8 mouse cellular contexts compared by ENCODE assay signal in genomic region chr4:129623681-129624091, GRCm38 (mm10). TPM values are rescaled to one million over a fixed set of nuclear protein-coding genes. Genes with fewer than 3 reads are reported as not detected.
A peak's percentile ranks its signal among the peaks of the same experiment; 100 is the strongest.
DNase-seq lines count a peak whose midpoint lies in the region; ATAC-seq and TF ChIP-seq lines count a peak whose summit lies in the region.

Ccdc28b (minus strand) TSS chr4:129623947.

- H3K4me1 ChIP-seq in embryonic fibroblast, embryonic 13.5 days (ENCODE audit: control insufficient read depth, insufficient read depth, low read length), result peaks cover 2% of the 10 kb centered on the region
- H3K4me1 ChIP-seq in heart, embryonic 13.5 days, result peaks cover 39% of the 10 kb centered on the region
- H3K4me1 ChIP-seq in kidney, postnatal 0 days (replicated peaks; ENCODE audit: insufficient read depth, low read length), result peaks cover 20% of the 10 kb centered on the region
- peaks cover 25% of the 10 kb centered on the region for H3K4me1 ChIP-seq in liver, embryonic 11.5 days (replicated peaks; ENCODE audit: control insufficient read depth, insufficient read depth, low read length)

- peaks cover 29% of the 10 kb centered on the region for H3K36me3 ChIP-seq in heart, embryonic 13.5 days
- peaks cover 17% of the 10 kb centered on the region for H3K36me3 ChIP-seq in kidney, postnatal 0 days (ENCODE audit: insufficient read depth, low read length)
- H3K36me3 ChIP-seq in liver, embryonic 11.5 days (ENCODE audit: control insufficient read depth, insufficient read depth, low read length), result peaks cover 19% of the 10 kb centered on the region

- ATAC-seq in heart, embryonic 13.5 days (ENCODE audit: extremely low read depth, insufficient number of reproducible peaks, low FRiP score, low TSS enrichment), result no peak
- ATAC-seq in kidney, postnatal 0 days (replicated peaks; ENCODE audit: low FRiP score, low read depth), result no peak
- ATAC-seq in liver, embryonic 11.5 days (replicated peaks; ENCODE audit: low FRiP score), result no peak; the same call in 1 of the 2 replicates
- ATAC-seq in monocyte, adult 5-6 weeks (replicated peaks; ENCODE audit: insufficient number of reproducible peaks, low FRiP score, low TSS enrichment, poor library complexity, severe bottlenecking), result no peak

- no peak for TF ChIP-seq CTCF in embryonic fibroblast, embryonic 13.5 days (IDR thresholded peaks at IDR 0.05; ENCODE audit: borderline replicate concordance, insufficient read depth, low read length)
- TF ChIP-seq CTCF in kidney, postnatal 0 days (IDR thresholded peaks at IDR 0.05; ENCODE audit: low read depth), result no peak

- peak; percentile 42 for DNase-seq in ES-CJ7 (ENCODE audit: low read depth, low spot score)
- no peak for DNase-seq in adrenal gland, postnatal 25 days
- DNase-seq in kidney, postnatal 0 days (ENCODE audit: low spot score), result peak; percentile 86
- DNase-seq in liver, embryonic 11.5 days (ENCODE audit: low spot score), result peak; percentile 55
- no peak for DNase-seq in ovary, postnatal 36 days (ENCODE audit: low spot score)

- no peaks in the 10 kb centered on the region for H3K9me3 ChIP-seq in heart, embryonic 13.5 days
- no peaks in the 10 kb centered on the region for H3K9me3 ChIP-seq in kidney, postnatal 0 days (replicated peaks; ENCODE audit: low read length)
- H3K9me3 ChIP-seq in liver, embryonic 11.5 days (ENCODE audit: control insufficient read depth, low read length), result no peaks in the 10 kb centered on the region

- H3K4me2 ChIP-seq in heart, embryonic 13.5 days, result peak within 1 kb of the TSS; percentile 88
- H3K4me2 ChIP-seq in kidney, postnatal 0 days (ENCODE audit: low read length), result peak within 1 kb of the TSS; percentile 84
- peak within 1 kb of the TSS; percentile 73 for H3K4me2 ChIP-seq in liver, embryonic 11.5 days

- peak within 1 kb of the TSS; percentile 76 for H3K27ac ChIP-seq in embryonic fibroblast, embryonic 13.5 days (ENCODE audit: insufficient read depth, low read length)
- H3K27ac ChIP-seq in heart, embryonic 13.5 days (replicated peaks), result peak within 1 kb of the TSS; percentile 90
- H3K27ac ChIP-seq in kidney, postnatal 0 days, result peak within 1 kb of the TSS; percentile 93
- H3K27ac ChIP-seq in liver, embryonic 11.5 days (ENCODE audit: low read depth, low read length), result peak within 1 kb of the TSS; percentile 81

- TF ChIP-seq POLR2A in embryonic fibroblast, embryonic 13.5 days (IDR thresholded peaks at IDR 0.05; ENCODE audit: low read depth, low read length), result 0 out of 2 replicates have a peak, but pooled peaks have one; percentile 62

- H3K9ac ChIP-seq in heart, embryonic 13.5 days, result peak within 1 kb of the TSS; percentile 92
- H3K9ac ChIP-seq in kidney, postnatal 0 days (ENCODE audit: low read depth, low read length), result peak within 1 kb of the TSS; percentile 78
- peak within 1 kb of the TSS; percentile 74 for H3K9ac ChIP-seq in liver, embryonic 11.5 days (ENCODE audit: low read depth, low read length)

- WGBS in heart, embryonic 13.5 days, result 0% methylated on average over 10 of the region's 10 CpGs
- under 1% methylated on average over 10 of the region's 10 CpGs for WGBS in kidney, postnatal 0 days
- 0% methylated on average over 10 of the region's 10 CpGs for WGBS in liver, embryonic 11.5 days

- no peaks in the 10 kb centered on the region for H3K27me3 ChIP-seq in heart, embryonic 13.5 days (replicated peaks)
- H3K27me3 ChIP-seq in kidney, postnatal 0 days (ENCODE audit: insufficient read depth, low read length), result no peaks in the 10 kb centered on the region
- no peaks in the 10 kb centered on the region for H3K27me3 ChIP-seq in liver, embryonic 11.5 days (replicated peaks; ENCODE audit: control insufficient read depth, insufficient read depth, low read length)

- peak within 1 kb of the TSS; percentile 63 for H3K4me3 ChIP-seq in embryonic fibroblast, embryonic 13.5 days (ENCODE audit: insufficient read depth, low read length)
- H3K4me3 ChIP-seq in heart, embryonic 13.5 days, result peak within 1 kb of the TSS; percentile 78
- peak within 1 kb of the TSS; percentile 73 for H3K4me3 ChIP-seq in kidney, postnatal 0 days (replicated peaks; ENCODE audit: low read depth, low read length)
- peak within 1 kb of the TSS; percentile 66 for H3K4me3 ChIP-seq in liver, embryonic 11.5 days (ENCODE audit: low read depth, low read length)

RNA-seq across cellular contexts. Expression of gene Ccdc28b, which starts in this region (rescaled TPM):
- 41.2 and 52.2 TPM in 2 replicates for total RNA-seq in adrenal gland, postnatal 25 days (2021)
- 11.7 and 13.6 TPM in 2 replicates for polyA plus RNA-seq in embryonic fibroblast, embryonic 13.5 days (2011; ENCODE audit: insufficient read length, low read depth, missing spikeins)
- 41.1 and 46.1 TPM in 2 replicates for polyA plus RNA-seq in heart, embryonic 13.5 days (2015; fragmentation: Nextera tagmentation; extraction: Ambion mirVana)
- 64.8 and 69.5 TPM in 2 replicates for polyA plus RNA-seq in kidney, postnatal 0 days (2015; fragmentation: Nextera tagmentation; extraction: Ambion mirVana)
- 27.2 and 33.1 TPM in 2 replicates for polyA plus RNA-seq in liver, embryonic 11.5 days (2014; fragmentation: Nextera tagmentation; extraction: Ambion mirVana)
- total RNA-seq in monocyte, adult 5-6 weeks (2017), result 30.9 to 112 TPM (median 62.0 TPM) in 3 replicates

Comparison
In these comparisons a context has a peak if more than half of its experiments do, and no peak if none do; other contexts are left out.
1. DNase-seq: peak in ES-CJ7 (single experiment), kidney, postnatal 0 days (single experiment) and liver, embryonic 11.5 days (single experiment); none in adrenal gland, postnatal 25 days (single experiment) and ovary, postnatal 36 days (single experiment).
2. Peak in every context shown above with its lines, with median percentiles within 50 percentile points of each other: H3K27ac ChIP-seq, H3K4me3 ChIP-seq, H3K4me2 ChIP-seq and H3K9ac ChIP-seq.